Mouse (Mus musculus) kidney, embryonic 15.5 days (tissue): ENCODE results near the gene Ahcy. TPM values are rescaled to one million over a fixed set of nuclear protein-coding genes. Genes with fewer than 3 reads are reported as not detected.
A peak's percentile ranks its signal among the peaks of the same experiment; 100 is the strongest.
"Not testable (repeated sequence)": the region's sequence is repeated elsewhere in the genome, so short reads cannot be mapped to it uniquely, and the experiment has no call there.

Experiments used
- ATAC-seq: fragments of 200-750 bp; cut with Nextera tagmentation; replicated peaks from 2 replicates; pipeline ENCODE4 v1.8.0; 2017; ENCODE audit warnings: moderate TSS enrichment; ENCODE audit not compliant: low FRiP score
- H3K27ac ChIP-seq: fragments of 300-500 bp; sonication (generic); 2 replicates; pipeline ENCODE4 v1.5.1; 2015; ENCODE audit warnings: mild to moderate bottlenecking, inconsistent platforms
- H3K27me3 ChIP-seq: fragments of 300-500 bp; sonication (generic); 2 replicates; pipeline ENCODE4 v1.6.1; 2015; ENCODE audit warnings: inconsistent platforms
- H3K36me3 ChIP-seq: fragments of 300-500 bp; sonication (generic); 2 replicates; pipeline ENCODE4 v1.6.1; 2015; ENCODE audit warnings: inconsistent platforms
- H3K4me1 ChIP-seq: fragments of 300-500 bp; sonication (generic); 2 replicates; pipeline ENCODE4 v1.6.1; 2015; ENCODE audit warnings: inconsistent platforms
- H3K4me2 ChIP-seq: fragments of 300-500 bp; sonication (generic); 2 replicates; pipeline ENCODE4 v1.6.1; 2015; ENCODE audit warnings: moderate library complexity, mild to moderate bottlenecking, inconsistent platforms
- H3K4me3 ChIP-seq: fragments of 300-500 bp; sonication (generic); replicated peaks from 2 replicates; pipeline ENCODE4 v1.5.1; 2015; ENCODE audit warnings: mild to moderate bottlenecking, inconsistent platforms
- H3K9ac ChIP-seq: fragments of 300-500 bp; sonication (generic); 2 replicates; pipeline ENCODE4 v1.6.1; 2015; ENCODE audit warnings: mild to moderate bottlenecking, inconsistent platforms
- H3K9me3 ChIP-seq: fragments of 300-500 bp; sonication (generic); replicated peaks from 2 replicates; pipeline ENCODE4 v1.6.1; 2016; ENCODE audit warnings: inconsistent platforms
- WGBS: fragments of 180-500 bp; shearing (Covaris S2); methylation state at CpG from one replicate; pipeline ENCODE4 v1.1.7; 2015; ENCODE audit warnings: mixed read lengths; 5-methylcytosine and 5-hydroxymethylcytosine counted together
- polyA plus RNA-seq: library from polyadenylated mRNA; unstranded; fragments of >200 nt; fragmentation: Nextera tagmentation; extraction: Ambion mirVana; gene quantifications from 2 replicates; pipeline ENCODE4 v1.2.1, GENCODE M21; 2015

Ahcy gene
- 75.5 and 80.4 TPM in 2 replicates for polyA plus RNA-seq

DNA sequence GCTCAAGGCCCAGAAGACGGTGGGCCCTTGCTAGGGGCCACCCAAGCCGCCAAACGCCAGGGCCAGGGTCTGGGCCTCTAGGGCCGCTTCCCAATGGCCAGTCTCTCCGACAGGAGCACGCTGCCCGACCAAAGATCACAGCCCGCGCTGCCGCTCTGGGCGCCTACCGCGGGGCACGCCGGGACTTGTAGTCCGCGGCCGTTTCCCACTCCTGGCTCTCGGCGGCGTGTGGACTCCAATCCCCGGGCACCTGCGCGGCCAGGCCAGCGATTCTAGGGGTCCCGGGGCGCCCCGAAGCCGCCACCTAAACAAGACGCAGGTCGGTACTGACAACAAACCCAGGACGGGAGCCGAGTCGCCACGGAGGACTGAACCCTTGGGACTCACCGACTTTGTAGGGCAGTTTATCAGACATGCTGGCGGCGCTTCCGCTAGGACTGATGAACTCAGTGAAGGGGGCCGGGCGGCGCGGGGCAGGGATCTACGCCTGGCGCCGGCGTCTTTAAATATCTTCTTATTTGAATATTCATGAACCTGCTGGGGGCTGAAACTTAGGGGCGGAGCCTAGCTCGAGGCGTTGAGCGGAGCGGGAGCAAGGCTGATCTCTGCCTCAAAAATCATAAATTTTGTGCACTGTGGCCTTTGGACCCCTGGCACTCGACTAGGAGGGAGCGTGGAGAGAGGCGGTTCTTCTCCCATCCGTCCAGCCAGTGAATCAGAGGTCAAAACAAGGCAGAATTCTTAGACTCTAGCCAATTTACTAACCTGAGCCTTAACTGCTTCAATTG lies at the start of gene Ahcy:
TSS of gene Ahcy (minus strand) at position 520 of the 788 bp plus-strand sequence.
- under 1% methylated on average over 56 of the region's 56 CpGs for WGBS
- no peaks in the 10 kb centered on the region for H3K9me3 ChIP-seq
- 0 out of 2 replicates have a peak, but pooled peaks cover under 1% of the 10 kb centered on the region for H3K36me3 ChIP-seq
- ATAC-seq: peak; percentile 96
- H3K4me2 ChIP-seq: peak within 1 kb of the TSS; percentile 72
- peak within 1 kb of the TSS; percentile 67 for H3K4me3 ChIP-seq
- peak within 1 kb of the TSS; percentile 67 for H3K9ac ChIP-seq
- no peaks in the 10 kb centered on the region for H3K27me3 ChIP-seq
- H3K4me1 ChIP-seq: peaks cover 34% of the 10 kb centered on the region
- peak within 1 kb of the TSS; percentile 86 for H3K27ac ChIP-seq

- no peaks in the 10 kb centered on the region for H3K4me1 ChIP-seq
- WGBS: 62% methylated on average over 7 of the region's 7 CpGs
- no peak overlapping the region for H3K27ac ChIP-seq
- H3K9me3 ChIP-seq: no peaks in the 10 kb centered on the region; the same call in 1 of the 2 replicates
- no peak overlapping the region for H3K9ac ChIP-seq
- no peak overlapping the region for H3K4me2 ChIP-seq
- H3K27me3 ChIP-seq: no peaks in the 10 kb centered on the region
- H3K36me3 ChIP-seq: no peaks in the 10 kb centered on the region
- no peak overlapping the region for H3K4me3 ChIP-seq
- ATAC-seq: no peak
These were observed 41.0 kb upstream of the Ahcy start for GRCm38 (mm10) chr2:155115216-155115830.

GRCm38 (mm10) chr2:155107276-155107675 lies 33.0 kb upstream of the Ahcy start:
- H3K27me3 ChIP-seq, ATAC-seq, H3K9ac ChIP-seq, H3K4me2 ChIP-seq, H3K27ac ChIP-seq, H3K9me3 ChIP-seq, H3K4me3 ChIP-seq, H3K36me3 ChIP-seq, H3K4me1 ChIP-seq: not testable (repeated sequence)
- 80% methylated on average over 9 of the region's 9 CpGs for WGBS

GRCm38 (mm10) chr2:155103607-155104006 lies 29.3 kb upstream of the Ahcy start:
- ATAC-seq: no peak
- no peak overlapping the region for H3K4me2 ChIP-seq
- 88% methylated on average over 6 of the region's 6 CpGs for WGBS

GRCm38 (mm10) chr2:155101761-155102181 lies 27.5 kb upstream of the Ahcy start:
- no peak overlapping the region for H3K9ac ChIP-seq

More at GRCm38 (mm10) chr2:155103607-155104006, 29.3 kb upstream of the Ahcy start:
- H3K9ac ChIP-seq: no peak overlapping the region
- no peaks in the 10 kb centered on the region for H3K36me3 ChIP-seq
- H3K4me3 ChIP-seq: no peak overlapping the region
- H3K4me1 ChIP-seq: 0 out of 2 replicates have a peak, but pooled peaks cover 10% of the 10 kb centered on the region
- H3K9me3 ChIP-seq: no peaks in the 10 kb centered on the region
- no peak overlapping the region for H3K27ac ChIP-seq
- H3K27me3 ChIP-seq: no peaks in the 10 kb centered on the region

GRCm38 (mm10) chr2:155100796-155101259 lies 26.5 kb upstream of the Ahcy start:
- ATAC-seq: no peak

More at GRCm38 (mm10) chr2:155101761-155102181, 27.5 kb upstream of the Ahcy start:
- peak; percentile 58; the same call in 1 of the 2 replicates for ATAC-seq
- H3K4me2 ChIP-seq: no peak overlapping the region
- no peaks in the 10 kb centered on the region for H3K27me3 ChIP-seq
- H3K36me3 ChIP-seq: no peaks in the 10 kb centered on the region
- H3K4me1 ChIP-seq: 0 out of 2 replicates have a peak, but pooled peaks cover 10% of the 10 kb centered on the region
- H3K9me3 ChIP-seq: no peaks in the 10 kb centered on the region
- peak overlapping the region; percentile 67; the same call in 1 of the 2 replicates for H3K27ac ChIP-seq
- H3K4me3 ChIP-seq: no peak overlapping the region
- 52% methylated on average over 6 of the region's 6 CpGs for WGBS

DNA sequence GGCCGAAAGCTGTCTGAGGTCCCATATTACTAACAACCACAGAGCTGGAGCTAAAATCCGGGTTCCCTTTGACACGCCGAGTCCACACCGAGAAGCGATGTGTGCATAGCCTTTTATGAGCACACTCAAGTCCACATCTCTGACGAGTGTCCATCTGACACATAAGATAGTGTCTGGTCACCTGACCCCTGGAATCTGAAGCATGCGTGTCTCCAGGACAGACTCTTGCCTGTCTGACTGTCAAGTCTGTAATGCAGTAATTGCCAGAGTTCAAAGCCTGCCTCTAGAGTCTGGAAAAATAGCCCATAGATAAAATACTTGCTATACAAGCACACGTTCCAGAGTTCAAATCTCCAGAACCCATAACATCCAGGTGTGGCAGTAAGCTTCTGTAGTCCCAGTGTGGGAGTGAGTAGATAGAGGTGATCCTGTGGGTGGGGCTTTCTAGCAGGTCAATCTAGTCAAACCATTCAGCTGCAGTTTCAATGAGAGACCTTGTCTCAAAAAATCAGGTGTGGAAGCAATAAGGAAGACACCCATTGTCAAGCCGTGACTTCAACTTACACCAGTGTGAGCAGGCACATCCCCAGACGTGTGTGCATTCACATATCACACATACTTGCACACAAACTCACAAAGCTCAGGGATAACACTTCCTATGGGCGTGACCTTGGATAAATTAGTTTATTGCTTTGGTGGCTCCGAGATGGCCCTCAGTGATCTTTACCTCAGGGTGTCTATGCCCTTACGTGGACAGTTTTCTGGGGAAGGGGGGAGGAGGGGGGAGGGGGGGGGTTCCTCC lies 25.9 kb upstream of the Ahcy start:
- H3K4me1 ChIP-seq: 0 out of 2 replicates have a peak, but pooled peaks cover 10% of the 10 kb centered on the region
- no peaks in the 10 kb centered on the region for H3K27me3 ChIP-seq
- H3K9me3 ChIP-seq: no peaks in the 10 kb centered on the region
- WGBS: 69% methylated on average over 14 of the region's 14 CpGs
- no peaks in the 10 kb centered on the region for H3K36me3 ChIP-seq
- no peak overlapping the region for H3K4me2 ChIP-seq
- ATAC-seq: no peak
- no peak overlapping the region for H3K4me3 ChIP-seq
- no peak overlapping the region for H3K9ac ChIP-seq
- no peak overlapping the region for H3K27ac ChIP-seq

More at GRCm38 (mm10) chr2:155100796-155101259, 26.5 kb upstream of the Ahcy start:
- no peaks in the 10 kb centered on the region for H3K36me3 ChIP-seq
- WGBS: 60% methylated on average over 3 of the region's 3 CpGs
- H3K27ac ChIP-seq: 0 out of 2 replicates have a peak overlapping the region, but pooled peaks have one; percentile 10
- H3K9me3 ChIP-seq: no peaks in the 10 kb centered on the region
- no peak overlapping the region for H3K9ac ChIP-seq
- no peak overlapping the region for H3K4me3 ChIP-seq
- 0 out of 2 replicates have a peak, but pooled peaks cover 10% of the 10 kb centered on the region for H3K4me1 ChIP-seq
- H3K4me2 ChIP-seq: no peak overlapping the region
- no peaks in the 10 kb centered on the region for H3K27me3 ChIP-seq

DNA sequence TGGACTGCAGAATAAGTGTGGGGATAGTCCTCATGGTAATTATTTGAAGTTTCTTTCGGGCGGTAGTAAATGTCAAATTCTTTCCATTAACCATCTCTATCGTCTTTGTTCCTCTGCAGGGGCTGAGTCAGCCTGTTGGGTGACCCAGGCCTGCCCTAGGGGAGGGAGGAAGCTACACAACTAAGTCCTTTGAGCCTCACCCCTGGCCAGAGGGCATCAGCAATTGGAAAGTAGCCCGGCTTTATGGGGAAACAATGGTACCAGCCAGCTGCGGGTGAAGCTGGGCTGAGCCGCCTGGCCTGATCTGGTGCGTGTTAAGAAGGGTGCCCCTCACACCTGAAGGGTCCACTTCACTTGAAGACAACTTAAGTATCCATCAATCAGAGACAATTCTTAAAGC lies 25.1 kb upstream of the Ahcy start:
- H3K9me3 ChIP-seq: no peaks in the 10 kb centered on the region
- no peak overlapping the region for H3K9ac ChIP-seq
- no peak for ATAC-seq
- 67% methylated on average over 7 of the region's 7 CpGs for WGBS
- H3K27ac ChIP-seq: no peak overlapping the region
- H3K4me2 ChIP-seq: no peak overlapping the region
- 0 out of 2 replicates have a peak, but pooled peaks cover 10% of the 10 kb centered on the region for H3K4me1 ChIP-seq
- H3K27me3 ChIP-seq: no peaks in the 10 kb centered on the region
- H3K4me3 ChIP-seq: no peak overlapping the region
- H3K36me3 ChIP-seq: no peaks in the 10 kb centered on the region

DNA sequence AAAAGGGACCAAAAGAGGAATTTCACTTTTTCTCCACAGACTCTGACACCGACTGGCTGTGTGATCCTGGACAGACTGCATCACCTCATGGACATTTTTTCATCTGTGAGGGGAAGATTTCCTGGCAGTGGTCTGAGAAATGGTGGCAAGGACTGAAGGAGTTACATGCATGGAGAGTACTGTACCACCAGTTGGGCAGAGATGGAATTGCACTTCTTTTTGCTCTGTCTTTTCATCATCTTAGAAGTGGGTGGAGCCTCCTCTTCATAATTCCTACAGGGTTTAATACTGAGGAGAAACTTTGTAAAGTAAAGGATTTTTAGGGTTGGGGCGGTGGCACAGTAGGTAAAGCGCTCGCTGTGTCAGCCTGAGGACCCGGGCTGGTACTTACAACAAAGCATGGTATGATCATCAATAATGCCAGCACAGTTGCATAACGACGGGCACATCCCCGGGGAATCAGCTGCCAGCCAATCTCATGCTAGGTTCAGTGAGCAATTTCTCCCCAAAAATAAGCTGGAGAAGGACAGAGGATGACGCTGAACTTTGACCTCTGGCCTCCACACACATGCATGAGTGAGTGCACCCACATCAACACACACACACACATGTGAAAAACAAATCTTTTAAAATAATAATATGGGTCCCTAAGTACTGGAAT lies 24.6 kb upstream of the Ahcy start:
- WGBS: 88% methylated on average over 9 of the region's 9 CpGs
- H3K36me3 ChIP-seq: no peaks in the 10 kb centered on the region
- H3K4me1 ChIP-seq: 0 out of 2 replicates have a peak, but pooled peaks cover 10% of the 10 kb centered on the region
- H3K4me2 ChIP-seq: no peak overlapping the region
- no peak overlapping the region for H3K4me3 ChIP-seq
- H3K27ac ChIP-seq: no peak overlapping the region
- H3K9me3 ChIP-seq: no peaks in the 10 kb centered on the region
- no peak for ATAC-seq
- H3K9ac ChIP-seq: no peak overlapping the region
- no peaks in the 10 kb centered on the region for H3K27me3 ChIP-seq

DNA sequence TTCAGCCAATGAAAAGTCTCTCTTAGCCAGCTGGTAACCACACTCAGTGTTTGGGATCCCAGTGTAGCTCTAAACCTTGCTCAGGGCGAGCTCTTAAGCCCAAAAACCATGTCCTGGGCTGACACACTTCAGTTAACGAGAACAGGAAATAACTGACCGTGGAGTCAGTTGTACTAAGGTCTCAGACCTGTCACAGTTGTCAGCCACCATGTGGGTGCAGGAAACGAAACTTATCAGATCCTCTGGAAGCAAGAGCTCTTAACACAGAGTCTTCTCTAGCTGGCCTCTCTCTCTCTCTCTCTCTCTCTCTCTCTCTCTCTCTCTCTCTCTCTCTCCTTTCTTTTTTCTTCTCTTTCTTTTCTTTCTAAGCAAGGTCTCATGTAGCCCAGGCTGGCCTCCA lies 19.1 kb upstream of the Ahcy start:
- no peak overlapping the region for H3K9ac ChIP-seq
- H3K4me3 ChIP-seq: no peak overlapping the region
- H3K27me3 ChIP-seq: no peaks in the 10 kb centered on the region
- H3K4me1 ChIP-seq: 0 out of 2 replicates have a peak, but pooled peaks cover 2% of the 10 kb centered on the region
- no peak overlapping the region for H3K27ac ChIP-seq
- no peak overlapping the region for H3K4me2 ChIP-seq
- ATAC-seq: no peak
- H3K36me3 ChIP-seq: no peaks in the 10 kb centered on the region
- H3K9me3 ChIP-seq: no peaks in the 10 kb centered on the region
- 32% methylated on average over 4 of the region's 4 CpGs for WGBS

- no peaks in the 10 kb centered on the region for H3K27me3 ChIP-seq
- no peak overlapping the region for H3K4me2 ChIP-seq
- H3K4me1 ChIP-seq: 0 out of 2 replicates have a peak, but pooled peaks cover 2% of the 10 kb centered on the region
- ATAC-seq: no peak
- no peak overlapping the region for H3K9ac ChIP-seq
- H3K4me3 ChIP-seq: no peak overlapping the region
- no peak overlapping the region for H3K27ac ChIP-seq
- no peaks in the 10 kb centered on the region for H3K36me3 ChIP-seq
- no peaks in the 10 kb centered on the region for H3K9me3 ChIP-seq
- WGBS: 76% methylated on average over 3 of the region's 3 CpGs
These were observed 17.4 kb upstream of the Ahcy start for GRCm38 (mm10) chr2:155091743-155092075.
